11 mouse cellular contexts compared by ENCODE assay signal in the genomic region with DNA sequence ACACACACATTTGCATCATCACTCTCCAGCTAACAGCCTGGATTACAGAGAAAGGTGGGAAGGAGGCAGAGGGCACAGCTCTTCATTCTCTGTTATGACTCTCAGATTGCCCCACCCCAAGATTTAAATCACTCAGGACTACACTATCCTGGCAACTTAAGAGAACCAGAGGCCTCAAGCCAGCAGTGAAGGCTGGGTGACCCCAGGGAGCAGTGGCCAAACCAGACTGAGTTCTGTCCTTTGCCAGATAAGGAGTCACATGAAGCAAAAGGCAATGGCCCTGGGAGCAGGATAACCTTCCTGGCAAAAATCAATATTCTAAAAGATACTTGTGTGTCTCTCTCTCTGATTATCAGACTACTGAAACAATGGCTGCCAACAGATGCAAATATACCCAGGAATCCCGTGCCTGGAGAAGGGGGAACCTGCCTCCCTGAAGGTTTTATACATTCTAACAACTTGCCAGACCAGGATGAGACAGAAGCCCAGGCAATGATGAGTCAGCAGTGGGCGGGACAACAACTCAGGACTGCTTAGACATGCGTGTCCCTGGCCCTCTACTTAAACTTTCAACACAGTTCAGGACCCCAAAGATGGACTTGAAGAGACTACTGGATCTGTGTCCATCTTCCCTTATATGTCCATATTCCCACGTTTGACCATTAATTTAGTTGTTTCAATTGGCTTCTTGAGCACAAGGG. TPM values are rescaled to one million over a fixed set of nuclear protein-coding genes. Genes with fewer than 3 reads are reported as not detected.
A peak's percentile ranks its signal among the peaks of the same experiment; 100 is the strongest.
DNase-seq lines count a peak whose midpoint lies in the region; ATAC-seq and TF ChIP-seq lines count a peak whose summit lies in the region.
"Had no signal": no experiment of that assay in that cellular context is flagged by ENCODE, and none has a peak within 500 bp of the region (broad histone marks: within the 10 kb centered on the region; RNA-seq: fewer than 3 reads in every experiment).

No protein-coding gene starts in this region.

- H3K27ac ChIP-seq in intestine, embryonic 16.5 days (ENCODE audit: low read length), result no peak overlapping the region
- no peak overlapping the region for H3K27ac ChIP-seq in intestine, embryonic 15.5 days
- peak overlapping the region; percentile 60 for H3K27ac ChIP-seq in ES-Bruce4 (ENCODE audit: insufficient read depth, low read length)
- H3K27ac ChIP-seq in heart, embryonic 10.5 days, result no peak overlapping the region
- H3K27ac ChIP-seq in thymus, adult 2 months (ENCODE audit: control insufficient read depth, insufficient read depth, low read length), result no peak overlapping the region
- H3K27ac ChIP-seq: embryonic facial prominence, embryonic 13.5 days; hindbrain, embryonic 15.5 days; limb, embryonic 12.5 days had no signal

- peaks cover 12% of the 10 kb centered on the region for H3K36me3 ChIP-seq in intestine, embryonic 16.5 days (ENCODE audit: control insufficient read depth, insufficient read depth, low read length)
- H3K36me3 ChIP-seq in intestine, embryonic 15.5 days, result 0 out of 2 replicates have a peak, but pooled peaks cover 10% of the 10 kb centered on the region
- H3K36me3 ChIP-seq in ES-Bruce4 (ENCODE audit: control insufficient read depth, insufficient read depth, low read length, poor library complexity, severe bottlenecking), result peaks cover 24% of the 10 kb centered on the region
- peaks cover 90% of the 10 kb centered on the region for H3K36me3 ChIP-seq in heart, embryonic 10.5 days
- no peaks in the 10 kb centered on the region for H3K36me3 ChIP-seq in thymus, adult 2 months (ENCODE audit: control insufficient read depth, insufficient read depth, low read length)
- H3K36me3 ChIP-seq: hindbrain, embryonic 15.5 days had no signal

- TF ChIP-seq CTCF in ES-Bruce4 (IDR thresholded peaks at IDR 0.05; ENCODE audit: low read depth, low read length), result no peak
- no peak for TF ChIP-seq CTCF in thymus, adult 2 months (IDR thresholded peaks at IDR 0.05; ENCODE audit: borderline replicate concordance, control insufficient read depth, extremely low read depth, insufficient read depth, low read length, poor library complexity)

- H3K4me1 ChIP-seq in intestine, embryonic 16.5 days (ENCODE audit: control insufficient read depth, insufficient read depth, low read length), result no peaks in the 10 kb centered on the region
- H3K4me1 ChIP-seq in intestine, embryonic 15.5 days (replicated peaks), result no peaks in the 10 kb centered on the region
- H3K4me1 ChIP-seq in ES-Bruce4 (ENCODE audit: control insufficient read depth, insufficient read depth, low read length), result peaks cover 5% of the 10 kb centered on the region
- H3K4me1 ChIP-seq in heart, embryonic 10.5 days, result peaks cover 30% of the 10 kb centered on the region
- H3K4me1 ChIP-seq in thymus, adult 2 months (replicated peaks; ENCODE audit: control insufficient read depth, insufficient read depth, low read length), result no peaks in the 10 kb centered on the region
- H3K4me1 ChIP-seq: embryonic facial prominence, embryonic 13.5 days; hindbrain, embryonic 15.5 days; limb, embryonic 12.5 days had no signal

- no peak overlapping the region for H3K4me2 ChIP-seq in intestine, embryonic 16.5 days (ENCODE audit: low read depth, low read length)
- no peak overlapping the region for H3K4me2 ChIP-seq in intestine, embryonic 15.5 days (replicated peaks)
- H3K4me2 ChIP-seq: embryonic facial prominence, embryonic 13.5 days; hindbrain, embryonic 15.5 days; limb, embryonic 12.5 days had no signal

- TF ChIP-seq POLR2A in ES-Bruce4 (IDR thresholded peaks at IDR 0.05; ENCODE audit: insufficient read depth, low read length), result no peak
- TF ChIP-seq POLR2A in thymus, adult 2 months (IDR thresholded peaks at IDR 0.05; ENCODE audit: control insufficient read depth, extremely low read depth, insufficient read depth, low read length, poor library complexity), result no peak

- no peak overlapping the region for H3K9ac ChIP-seq in intestine, embryonic 16.5 days (ENCODE audit: low read depth, low read length)
- no peak overlapping the region for H3K9ac ChIP-seq in intestine, embryonic 15.5 days
- H3K9ac ChIP-seq in ES-Bruce4 (ENCODE audit: low read depth, poor library complexity, severe bottlenecking), result no peak overlapping the region
- H3K9ac ChIP-seq: embryonic facial prominence, embryonic 13.5 days; hindbrain, embryonic 15.5 days; limb, embryonic 12.5 days had no signal

- WGBS in intestine, embryonic 16.5 days, result 40% methylated on average over 4 of the region's 4 CpGs
- 50% methylated on average over 4 of the region's 4 CpGs for WGBS in intestine, embryonic 15.5 days
- WGBS in heart, embryonic 10.5 days, result 52% methylated on average over 4 of the region's 4 CpGs
- WGBS in thymus, adult 2 months, result 83% methylated on average over 4 of the region's 4 CpGs

- 0 out of 2 replicates have a peak, but pooled peaks have one; percentile 11 for TF ChIP-seq EP300 in ES-Bruce4 (IDR thresholded peaks at IDR 0.05; ENCODE audit: insufficient read depth, low read depth, low read length)

- H3K9me3 ChIP-seq in intestine, embryonic 16.5 days (ENCODE audit: control insufficient read depth, low read length), result no peaks in the 10 kb centered on the region
- H3K9me3 ChIP-seq in intestine, embryonic 15.5 days, result no peaks in the 10 kb centered on the region
- H3K9me3 ChIP-seq in ES-Bruce4 (replicated peaks; ENCODE audit: control insufficient read depth, insufficient read depth, low read length, poor library complexity, severe bottlenecking), result no peaks in the 10 kb centered on the region
- H3K9me3 ChIP-seq in heart, embryonic 10.5 days, result no peaks in the 10 kb centered on the region
- H3K9me3 ChIP-seq: embryonic facial prominence, embryonic 13.5 days; hindbrain, embryonic 15.5 days; limb, embryonic 12.5 days had no signal

- peak; percentile 36 for ATAC-seq in intestine, embryonic 16.5 days
- no peak for ATAC-seq in intestine, embryonic 15.5 days
- ATAC-seq: midbrain, embryonic 16.5 days had no signal

- DNase-seq in ZHBTc4 (ENCODE audit: low read depth, low spot score), result peak; percentile 68
- peak; percentile 37 for DNase-seq in yolk sac, embryonic 10.5 days (ENCODE audit: low spot score)
- no peak for DNase-seq in heart, embryonic 10.5 days (ENCODE audit: low spot score)
- no peak for DNase-seq in thymus, adult 2 months

- no peaks in the 10 kb centered on the region for H3K27me3 ChIP-seq in intestine, embryonic 16.5 days (replicated peaks; ENCODE audit: control insufficient read depth, insufficient read depth, low read length)
- no peaks in the 10 kb centered on the region for H3K27me3 ChIP-seq in intestine, embryonic 15.5 days (replicated peaks)
- no peaks in the 10 kb centered on the region for H3K27me3 ChIP-seq in ES-Bruce4 (ENCODE audit: control insufficient read depth, insufficient read depth, low read length, poor library complexity, severe bottlenecking)
- H3K27me3 ChIP-seq in heart, embryonic 10.5 days (ENCODE audit: insufficient read depth, poor library complexity, severe bottlenecking), result no peaks in the 10 kb centered on the region
- no peaks in the 10 kb centered on the region for H3K27me3 ChIP-seq in thymus, adult 2 months (ENCODE audit: control insufficient read depth, insufficient read depth, low read length)
- H3K27me3 ChIP-seq: embryonic facial prominence, embryonic 13.5 days; hindbrain, embryonic 15.5 days; limb, embryonic 12.5 days had no signal

- H3K4me3 ChIP-seq in intestine, embryonic 16.5 days (ENCODE audit: low read length), result no peak overlapping the region
- no peak overlapping the region for H3K4me3 ChIP-seq in intestine, embryonic 15.5 days (replicated peaks)
- no peak overlapping the region for H3K4me3 ChIP-seq in ES-Bruce4 (ENCODE audit: low read depth, low read length)
- no peak overlapping the region for H3K4me3 ChIP-seq in heart, embryonic 10.5 days
- no peak overlapping the region for H3K4me3 ChIP-seq in thymus, adult 2 months (ENCODE audit: control insufficient read depth, insufficient read depth, low read length)
- H3K4me3 ChIP-seq: embryonic facial prominence, embryonic 13.5 days; hindbrain, embryonic 15.5 days; limb, embryonic 12.5 days had no signal

RNA-seq across cellular contexts. Expression of gene Mfge8, which starts 8.8 kb away (rescaled TPM):
- 184 and 188 TPM in 2 replicates for polyA plus RNA-seq in intestine, embryonic 16.5 days (2015; fragmentation: Nextera tagmentation; extraction: Ambion mirVana)
- 172 and 174 TPM in 2 replicates for polyA plus RNA-seq in intestine, embryonic 15.5 days (2015; fragmentation: Nextera tagmentation; extraction: Ambion mirVana)
- 148 and 151 TPM in 2 replicates for polyA plus RNA-seq in ES-Bruce4 (2011; ENCODE audit: insufficient read depth, insufficient read length, low read depth, missing spikeins)
- polyA plus RNA-seq in heart, embryonic 10.5 days (2016; fragmentation: Nextera tagmentation; extraction: Ambion mirVana), result 219 and 275 TPM in 2 replicates
- polyA plus RNA-seq in thymus, adult 2 months (2012; rRNA removed), result 144 and 150 TPM in 2 replicates

RNA-seq across cellular contexts. Expression of gene Hapln3, which starts 9.2 kb away (rescaled TPM):
- 1.7 and 1.9 TPM in 2 replicates for polyA plus RNA-seq in intestine, embryonic 16.5 days (2015; fragmentation: Nextera tagmentation; extraction: Ambion mirVana)
- polyA plus RNA-seq in intestine, embryonic 15.5 days (2015; fragmentation: Nextera tagmentation; extraction: Ambion mirVana), result 2.1 and 2.6 TPM in 2 replicates
- 0.56 and 1.7 TPM in 2 replicates for polyA plus RNA-seq in ES-Bruce4 (2011; ENCODE audit: insufficient read depth, insufficient read length, low read depth, missing spikeins)
- polyA plus RNA-seq in heart, embryonic 10.5 days (2016; fragmentation: Nextera tagmentation; extraction: Ambion mirVana), result 3.5 and 3.7 TPM in 2 replicates
- 0.37 and 0.43 TPM in 2 replicates for polyA plus RNA-seq in thymus, adult 2 months (2012; rRNA removed)

Comparison
In these comparisons a context has a peak if more than half of its experiments do, and no peak if none do; other contexts are left out.
1. DNase-seq: peak in ZHBTc4 (single experiment) and yolk sac, embryonic 10.5 days (single experiment); none in heart, embryonic 10.5 days (single experiment) and thymus, adult 2 months (single experiment).